In genomic region chr19:4037788-4038232, GRCm38 (mm10) we compare ENCODE assay signal across 8 mouse cellular contexts. TPM values are rescaled to one million over a fixed set of nuclear protein-coding genes. Genes with fewer than 3 reads are reported as not detected.
A peak's percentile ranks its signal among the peaks of the same experiment; 100 is the strongest.
DNase-seq lines count a peak whose midpoint lies in the region; TF ChIP-seq lines count a peak whose summit lies in the region.

Gene Gstp1 (minus strand): TSS chr19:4037985.

- no peaks in the 10 kb centered on the region for H3K36me3 ChIP-seq in macrophage (ENCODE audit: inconsistent target)

- intact Hi-C loops in left cerebral cortex, adult 2 months (cut with DNase I): no loop called here

- H3K27ac ChIP-seq in left cerebral cortex, adult 2 months: peak within 1 kb of the TSS; percentile 88
- no peak within 1 kb of the TSS for H3K27ac ChIP-seq in macrophage

- H3K79me2 ChIP-seq in macrophage (ENCODE audit: inconsistent target): no peaks in the 10 kb centered on the region

- peak; percentile 28 for TF ChIP-seq CTCF in left cerebral cortex, adult 2 months (IDR thresholded peaks at IDR 0.05)

- peak; percentile 92 for DNase-seq in adipocyte (ENCODE audit: low spot score)
- DNase-seq in embryo, embryonic 10 days (ENCODE audit: low spot score): peak; percentile 93
- peak; percentile 87 for DNase-seq in gastrocnemius, postnatal 10 days
- peak; percentile 61 for DNase-seq in hindlimb bud, embryonic 11.5 days (ENCODE audit: extremely low spot score, low read depth, low spot score)
- DNase-seq in left cerebral cortex, adult 2 months (ENCODE audit: extremely low spot score in 1 of 2, low spot score in 2 of 2): peak; percentile 87 to 88
- peak; percentile 92 for DNase-seq in right cerebral cortex, adult 18-20 months
- peak; percentile 80 for DNase-seq in urinary bladder, adult 2 months (ENCODE audit: low spot score)

- H3K4me3 ChIP-seq in left cerebral cortex, adult 2 months: peak within 1 kb of the TSS; percentile 73
- peak within 1 kb of the TSS; percentile 8; the same call in 1 of the 2 replicates for H3K4me3 ChIP-seq in macrophage (ENCODE audit: inconsistent target)

- whole genome bisulfite sequencing in macrophage (ENCODE audit: missing documents): 5% methylated on average over 26 of the region's 26 CpGs

RNA-seq across cellular contexts. Expression of gene Gstp1, which starts in this region (rescaled TPM):
- total RNA-seq in gastrocnemius, postnatal 10 days (2021): 100 to 1,000 TPM; 220 to 231 TPM
- total RNA-seq in left cerebral cortex, adult 2 months (2021): 100 to 1,000 TPM; 299 to 324 TPM
- total RNA-seq in macrophage (2018; cell fraction: chromatin; rRNA removed): 10 to 100 TPM in 4 of 26 experiments, 1 to 10 TPM in 10, not detected in 12; 5.0 to 20.4 (median 7.9) TPM
- 10 to 100 TPM in 4 of 26 experiments, 1 to 10 TPM in 22; 3.9 to 13.2 (median 7.2) TPM for total RNA-seq in macrophage (2018; cell fraction: cytosol; rRNA removed)
- 10 to 100 TPM in 1 of 26 experiments, 1 to 10 TPM in 21, under 1 TPM in 1, not detected in 3; 0.81 to 15.1 (median 3.3) TPM for total RNA-seq in macrophage (2018; cell fraction: nucleus; rRNA removed)
- polyA plus RNA-seq in macrophage (2018): 6.2 to 20.1 TPM (median 8.6 TPM) in 3 replicates
- polyA plus RNA-seq in urinary bladder, adult 2 months (2012; rRNA removed): 582 and 591 TPM in 2 replicates

Comparison
In these comparisons a context has a peak if more than half of its experiments do, and no peak if none do; other contexts are left out.
1. RNA of gene Gstp1 (polyA plus RNA-seq): 582 to 591 TPM in urinary bladder, adult 2 months; 6.2 to 20.1 TPM in macrophage; every median in the first group is over 10 times any median in the second.
2. Peak in every context shown above with its lines, with median percentiles within 50 percentile points of each other: DNase-seq.